Comparison of ENCODE assay signal across 23 mouse cellular contexts in the genomic region with DNA sequence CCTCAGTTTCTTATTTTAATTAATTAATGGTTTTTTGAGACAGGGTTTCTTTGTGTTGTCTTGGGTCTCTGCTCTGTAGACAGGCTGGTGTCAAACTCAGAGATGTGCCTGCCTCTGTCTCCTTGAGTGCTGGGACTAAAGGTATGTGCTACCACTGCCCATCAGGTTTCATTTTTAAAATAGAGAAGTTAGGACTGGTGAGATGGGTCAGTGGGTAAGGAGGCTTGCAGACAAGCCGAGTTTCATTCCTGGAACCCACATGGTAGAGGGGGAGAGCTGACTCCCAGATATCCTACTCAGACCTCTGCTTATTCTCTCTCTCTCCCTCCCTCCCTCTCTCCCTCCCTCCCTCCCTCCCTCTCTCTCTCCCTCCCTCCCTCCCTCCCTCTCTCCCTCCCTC. TPM values are rescaled to one million over a fixed set of nuclear protein-coding genes. Genes with fewer than 3 reads are reported as not detected.
"Had no signal": no experiment of that assay in that cellular context is flagged by ENCODE, and none has a peak within 500 bp of the region (broad histone marks: within the 10 kb centered on the region; RNA-seq: fewer than 3 reads in every experiment).

No protein-coding gene starts in this region.

- H3K27ac ChIP-seq: heart, embryonic 10.5 days; hindbrain, embryonic 13.5 days; hindbrain, embryonic 15.5 days; hindbrain, postnatal 0 days; kidney, embryonic 15.5 days; kidney, postnatal 0 days; limb, embryonic 13.5 days; limb, embryonic 15.5 days had no signal

- H3K9me3 ChIP-seq: heart, embryonic 10.5 days; heart, embryonic 12.5 days; hindbrain, embryonic 13.5 days; hindbrain, embryonic 15.5 days; kidney, embryonic 15.5 days; limb, embryonic 13.5 days; limb, embryonic 15.5 days had no signal

- H3K4me1 ChIP-seq: hindbrain, embryonic 15.5 days had no signal

- ATAC-seq: hindbrain, postnatal 0 days had no signal

- H3K4me3 ChIP-seq: heart, embryonic 10.5 days; heart, embryonic 12.5 days; hindbrain, embryonic 13.5 days; hindbrain, embryonic 15.5 days; kidney, embryonic 15.5 days; limb, embryonic 13.5 days; limb, embryonic 15.5 days had no signal

- H3K4me2 ChIP-seq: heart, embryonic 12.5 days; hindbrain, embryonic 13.5 days; hindbrain, embryonic 15.5 days; kidney, embryonic 15.5 days; limb, embryonic 13.5 days; limb, embryonic 15.5 days had no signal

- H3K9ac ChIP-seq: heart, embryonic 12.5 days; hindbrain, embryonic 13.5 days; hindbrain, embryonic 15.5 days; kidney, embryonic 15.5 days; limb, embryonic 13.5 days; limb, embryonic 15.5 days had no signal

- DNase-seq: gastrocnemius, postnatal 14 days; gastrocnemius, postnatal 36 days; heart, adult 18-20 months; heart, postnatal 10 days; heart, postnatal 36 days; kidney, adult 11 months; kidney, adult 2 months; kidney, adult 9 months; kidney, postnatal 14 days; kidney, postnatal 36 days; layer of hippocampus, adult 9-11 months; layer of hippocampus, postnatal 36 days; left cerebral cortex, postnatal 4 days had no signal

- H3K27me3 ChIP-seq: heart, embryonic 12.5 days; hindbrain, embryonic 13.5 days; hindbrain, embryonic 15.5 days; kidney, embryonic 15.5 days; limb, embryonic 13.5 days; limb, embryonic 15.5 days had no signal

RNA-seq across cellular contexts. Expression of a gene that starts 51.4 kb away (rescaled TPM):
- polyA plus RNA-seq: liver, adult 2 months had no signal
